Mouse (Mus musculus) C2C12 (cell line): Measurements from ENCODE around the gene Tmem62.

Experiments
- CEBPB ChIP-seq: IDR thresholded peaks from one replicate; pipeline ENCODE4 v1.6.1; 2011; ENCODE audit warnings: low read depth, mild to moderate bottlenecking, control low read depth, moderate library complexity
- CTCF ChIP-seq: IDR thresholded peaks from one replicate; pipeline ENCODE4 v1.5.1; 2011; ENCODE audit not compliant: control insufficient read depth, insufficient read depth, insufficient read length
- MYOG ChIP-seq: IDR thresholded peaks from one replicate; pipeline ENCODE4 v1.6.1; 2011; ENCODE audit not compliant: control insufficient read depth, insufficient read length; ENCODE audit errors: extremely low read depth
- USF1 ChIP-seq: IDR thresholded peaks from one replicate; pipeline ENCODE4 v1.6.1; 2011; ENCODE audit warnings: low read depth, mild to moderate bottlenecking, control low read depth, moderate library complexity

DNA sequence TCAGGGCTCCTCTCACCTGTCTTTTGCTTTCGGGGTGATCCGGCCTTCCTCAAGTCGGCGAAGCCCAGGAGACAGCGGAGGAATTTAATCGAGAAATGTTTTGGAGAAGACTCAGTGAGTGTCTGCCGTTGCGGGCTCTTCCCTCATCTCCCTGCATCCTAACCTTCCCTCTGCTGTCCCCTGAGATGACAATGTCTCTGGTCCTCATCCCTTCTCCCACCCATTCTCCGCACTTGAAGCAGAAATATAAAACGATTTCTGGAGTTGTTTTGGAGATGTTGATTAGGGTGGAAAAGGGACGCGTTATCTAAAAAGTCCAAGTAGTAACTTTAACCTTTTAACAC, 31.8 kb downstream of the Tmem62 start:
- TF ChIP-seq CTCF (no peak), MYOG (no peak), CEBPB (no peak), USF1 (no peak)
